Mouse (Mus musculus) limb, embryonic 13.5 days (tissue): ENCODE data around the gene Wwtr1. TPM values are rescaled to one million over a fixed set of nuclear protein-coding genes. Genes with fewer than 3 reads are reported as not detected.

ENCODE experiments used
- ATAC-seq: fragments of 200-750 bp; cut with Nextera tagmentation; 2 replicates; pipeline ENCODE4 v1.8.0; 2017; ENCODE audit warnings: low read depth, moderate number of reproducible peaks, moderate TSS enrichment; ENCODE audit not compliant: low FRiP score
- H3K27ac ChIP-seq: fragments of 300-500 bp; sonication (generic); 2 replicates; pipeline ENCODE4 v1.5.1; 2015; ENCODE audit warnings: inconsistent platforms, mild to moderate bottlenecking, moderate library complexity
- H3K27me3 ChIP-seq: fragments of 300-500 bp; sonication (generic); 2 replicates; pipeline ENCODE4 v1.6.1; 2015; ENCODE audit warnings: mild to moderate bottlenecking, inconsistent platforms
- H3K36me3 ChIP-seq: fragments of 300-500 bp; sonication (generic); 2 replicates; pipeline ENCODE4 v1.6.1; 2015; ENCODE audit warnings: inconsistent platforms, mild to moderate bottlenecking, moderate library complexity
- H3K4me1 ChIP-seq: fragments of 300-500 bp; sonication (generic); 2 replicates; pipeline ENCODE4 v1.6.1; 2015; ENCODE audit warnings: inconsistent platforms
- H3K4me2 ChIP-seq: fragments of 300-500 bp; sonication (generic); replicated peaks from 2 replicates; pipeline ENCODE4 v1.6.1; 2015; ENCODE audit warnings: inconsistent platforms, mild to moderate bottlenecking, moderate library complexity
- H3K4me3 ChIP-seq: fragments of 300-500 bp; sonication (generic); 2 replicates; pipeline ENCODE4 v1.5.1; 2015; ENCODE audit warnings: moderate library complexity, mild to moderate bottlenecking, inconsistent platforms
- H3K9ac ChIP-seq: fragments of 300-500 bp; sonication (generic); 2 replicates; pipeline ENCODE4 v1.6.1; 2015; ENCODE audit warnings: mild to moderate bottlenecking, inconsistent platforms
- H3K9me3 ChIP-seq: fragments of 300-500 bp; sonication (generic); 2 replicates; pipeline ENCODE4 v1.6.1; 2016; ENCODE audit warnings: inconsistent platforms
- WGBS: fragments of 180-500 bp; shearing (Covaris S2); methylation state at CpG from one replicate; pipeline ENCODE4 v1.1.7; 2015; 5-methylcytosine and 5-hydroxymethylcytosine counted together
- microRNA-seq: library from miRNA; unstranded; fragments of <30 nt; microRNA quantifications from one replicate; pipeline ENCODE4, GENCODE M21; 2016
- polyA plus RNA-seq: library from polyadenylated mRNA; unstranded; fragments of >200 nt; fragmentation: Nextera tagmentation; extraction: Ambion mirVana; gene quantifications from 2 replicates; pipeline ENCODE4 v1.2.1, GENCODE M21; 2015

The Wwtr1 gene
- polyA plus RNA-seq, 1 experiment from 2014 or later: 27.7 TPM

GRCm38 (mm10) chr3:57428682-57429464 is 146.8 kb downstream of the Wwtr1 start:
- Histone ChIP-seq H3K36me3 (no peaks in the 10 kb centered on the region), H3K27ac (no peak overlapping the region), H3K27me3 (no peaks in the 10 kb centered on the region), H3K9me3 (no peaks in the 10 kb centered on the region), H3K4me2 (no peak overlapping the region), H3K9ac (no peak overlapping the region), H3K4me1 (peaks cover 6% of the 10 kb centered on the region; the same call in 1 of the 2 replicates), H3K4me3 (no peak overlapping the region)
- no peak for ATAC-seq
- WGBS: 25% methylated on average over 5 of the region's 5 CpGs

DNA sequence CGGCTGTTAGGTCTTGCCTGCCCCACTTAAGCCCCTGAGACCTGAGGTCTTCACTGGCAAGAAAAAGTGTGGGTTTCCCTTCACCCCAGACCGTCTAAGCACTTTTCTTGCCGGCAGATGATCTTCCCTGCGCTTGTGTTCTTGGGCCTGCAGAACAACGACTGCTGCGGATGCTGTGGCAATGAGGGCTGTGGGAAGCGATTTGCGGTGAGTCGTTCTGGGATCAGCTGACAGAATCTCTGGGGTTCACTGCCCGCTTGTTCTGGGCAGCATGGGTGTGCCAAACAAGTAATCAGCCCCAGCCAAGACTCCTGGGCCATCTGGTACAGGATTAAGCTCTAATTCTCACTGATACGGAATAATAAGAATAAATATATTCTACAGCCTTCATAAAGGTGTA is 149.4 kb downstream of the Wwtr1 start:
- Histone ChIP-seq H3K27ac (no peak overlapping the region), H3K9me3 (no peaks in the 10 kb centered on the region), H3K9ac (no peak overlapping the region), H3K4me3 (no peak overlapping the region), H3K36me3 (no peaks in the 10 kb centered on the region), H3K4me2 (no peak overlapping the region), H3K4me1 (peaks cover 6% of the 10 kb centered on the region; the same call in 1 of the 2 replicates), H3K27me3 (no peaks in the 10 kb centered on the region)
- ATAC-seq: no peak
- WGBS: 73% methylated on average over 11 of the region's 11 CpGs

GRCm38 (mm10) chr3:57425089-57425730 is 150.5 kb downstream of the Wwtr1 start, which contains the start of gene Tm4sf4:
Gene Tm4sf4, plus strand, starts transcription at chr3:57425314.
- Histone ChIP-seq H3K4me3 (no peak within 1 kb of the TSS), H3K36me3 (no peaks in the 10 kb centered on the region), H3K4me1 (peaks cover 6% of the 10 kb centered on the region; the same call in 1 of the 2 replicates), H3K27me3 (no peaks in the 10 kb centered on the region), H3K9ac (no peak within 1 kb of the TSS), H3K9me3 (no peaks in the 10 kb centered on the region), H3K4me2 (no peak within 1 kb of the TSS), H3K27ac (no peak within 1 kb of the TSS)
- no peak for ATAC-seq
- 36% methylated on average over 10 of the region's 10 CpGs for WGBS

DNA sequence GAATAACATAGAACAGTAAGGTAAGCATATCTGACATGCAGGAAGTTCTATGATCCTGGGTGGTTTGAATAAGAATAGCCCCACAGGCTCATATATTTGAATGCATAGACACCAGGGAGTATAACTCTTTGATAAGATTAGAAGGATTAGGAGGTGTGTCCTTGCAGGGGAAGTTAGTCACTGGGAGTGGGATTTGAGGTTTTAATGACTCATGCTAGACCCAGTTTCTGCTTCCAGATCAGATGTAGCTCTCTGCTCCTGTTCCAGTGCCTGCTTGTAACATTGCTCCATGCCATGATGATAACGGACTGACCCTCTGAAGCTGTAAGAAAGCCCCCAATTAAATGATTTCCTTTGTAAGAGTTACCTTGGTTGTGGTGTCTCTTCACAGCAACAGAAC is 155.1 kb downstream of the Wwtr1 start:
- no peaks in the 10 kb centered on the region for H3K36me3 ChIP-seq
- H3K9ac ChIP-seq: no peak overlapping the region
- no peak for ATAC-seq
- peaks cover 6% of the 10 kb centered on the region; the same call in 1 of the 2 replicates for H3K4me1 ChIP-seq
- no peaks in the 10 kb centered on the region for H3K9me3 ChIP-seq
- no peak overlapping the region for H3K4me3 ChIP-seq
- WGBS: 85% methylated on average over 1 of the region's 1 CpGs
- H3K27ac ChIP-seq: no peak overlapping the region
- no peak overlapping the region for H3K4me2 ChIP-seq
- H3K27me3 ChIP-seq: no peaks in the 10 kb centered on the region

GRCm38 (mm10) chr3:57420233-57420632 is 155.5 kb downstream of the Wwtr1 start:
- no peak overlapping the region for H3K4me2 ChIP-seq
- H3K9me3 ChIP-seq: no peaks in the 10 kb centered on the region
- H3K4me1 ChIP-seq: peaks cover 3% of the 10 kb centered on the region; the same call in 1 of the 2 replicates
- H3K27me3 ChIP-seq: no peaks in the 10 kb centered on the region
- no peak for ATAC-seq
- WGBS: 75% methylated on average over 2 of the region's 2 CpGs
- no peak overlapping the region for H3K9ac ChIP-seq
- no peak overlapping the region for H3K4me3 ChIP-seq
- H3K36me3 ChIP-seq: no peaks in the 10 kb centered on the region
- no peak overlapping the region for H3K27ac ChIP-seq

- Histone ChIP-seq H3K27ac (no peak overlapping the region), H3K27me3 (no peaks in the 10 kb centered on the region), H3K4me1 (no peaks in the 10 kb centered on the region), H3K36me3 (no peaks in the 10 kb centered on the region), H3K9ac (no peak overlapping the region), H3K4me2 (no peak overlapping the region), H3K9me3 (no peaks in the 10 kb centered on the region), H3K4me3 (no peak overlapping the region)
- ATAC-seq: no peak
- 81% methylated on average over 4 of the region's 4 CpGs for WGBS
These were observed 164.2 kb downstream of the Wwtr1 start for GRCm38 (mm10) chr3:57411535-57411934.

Small RNA genes lying within 50 kb of the gene (microRNA-seq; reads per million reads assigned to microRNA genes)
- gene Mir6377: not detected

Other genes starting within 250 kb of the Wwtr1 start
- gene Tm4sf4, start 150.6 kb downstream of the Wwtr1 start, polyA plus RNA-seq: 0.22 and 0.29 TPM in 2 replicates
- 78.1 and 82.5 TPM in 2 replicates for gene Commd2, start 75.8 kb upstream of the Wwtr1 start, polyA plus RNA-seq
- 0.09 TPM in 1 of 2 replicates, not detected in the other for gene Ankub1, start 116.9 kb upstream of the Wwtr1 start, polyA plus RNA-seq
- gene Rnf13, start 160.2 kb upstream of the Wwtr1 start, polyA plus RNA-seq: 63.0 and 77.0 TPM in 2 replicates